Mouse (Mus musculus) left cerebral cortex, postnatal 36 days (tissue): ENCODE results near the gene Polrmt. TPM values are rescaled to one million over a fixed set of nuclear protein-coding genes. Genes with fewer than 3 reads are reported as not detected.

Experiments used
- DNase-seq, 2 experiments: peaks; one replicate each; pipeline ENCODE4 v3.0.0; 2021 to 2022; ENCODE audit warnings: low spot score in 2 of 2, mixed read lengths in 1 of 2
- intact Hi-C: fragments of 180-260 bp; cut with DNase I; formaldehyde crosslinking; loops from one replicate; pipeline ENCODE4 v1.15.1; 2025
- total RNA-seq, 2 experiments: library from RNA; stranded (reverse); gene quantifications; 2 replicates each; pipeline ENCODE4 v1.2.3; 2021

The Polrmt gene
- total RNA-seq, 2 experiments from 2014 or later, result 44.9 to 49.7 TPM

DNA sequence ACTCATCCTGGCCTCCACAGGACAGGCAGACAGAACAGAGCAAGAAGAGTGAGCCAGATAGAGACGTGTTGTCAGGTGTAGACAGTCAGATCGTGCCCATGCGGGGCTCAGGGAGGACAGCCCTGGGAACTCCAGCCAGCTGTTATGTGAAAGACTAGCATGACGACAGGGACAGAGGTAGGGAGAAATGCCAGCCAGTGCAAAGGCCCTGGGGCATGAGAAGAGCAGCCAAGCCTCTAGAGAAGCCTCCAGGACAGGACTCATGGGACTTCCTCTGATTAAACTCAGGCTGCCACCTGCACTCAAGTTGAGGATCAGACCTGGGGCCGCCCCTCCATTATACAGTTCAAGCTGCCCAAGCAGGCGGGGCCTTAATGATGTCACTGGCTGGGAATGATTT lies 2.1 kb upstream of the Polrmt start:
- DNase-seq, result no peak
- intact Hi-C loops, result no loop called here

DNA sequence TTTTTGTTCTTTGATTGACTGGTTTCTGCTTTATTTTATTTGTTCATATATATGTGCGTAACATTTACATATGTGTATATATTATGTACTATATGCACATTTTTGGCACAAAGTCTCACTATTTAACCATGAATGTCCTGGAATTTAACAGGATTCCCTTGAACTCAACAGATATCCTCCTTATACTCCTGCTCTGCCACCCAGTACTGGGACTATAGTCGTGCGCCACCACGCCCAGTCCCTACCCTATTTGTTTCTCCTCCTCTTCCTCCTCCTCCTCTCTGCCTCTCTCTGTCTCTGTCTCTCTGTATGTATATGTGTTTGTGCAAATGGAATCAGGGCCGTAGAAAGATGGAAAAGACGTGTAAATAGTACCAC lies 382 bp upstream of the Polrmt start:
- intact Hi-C loops, result no loop called here

DNA sequence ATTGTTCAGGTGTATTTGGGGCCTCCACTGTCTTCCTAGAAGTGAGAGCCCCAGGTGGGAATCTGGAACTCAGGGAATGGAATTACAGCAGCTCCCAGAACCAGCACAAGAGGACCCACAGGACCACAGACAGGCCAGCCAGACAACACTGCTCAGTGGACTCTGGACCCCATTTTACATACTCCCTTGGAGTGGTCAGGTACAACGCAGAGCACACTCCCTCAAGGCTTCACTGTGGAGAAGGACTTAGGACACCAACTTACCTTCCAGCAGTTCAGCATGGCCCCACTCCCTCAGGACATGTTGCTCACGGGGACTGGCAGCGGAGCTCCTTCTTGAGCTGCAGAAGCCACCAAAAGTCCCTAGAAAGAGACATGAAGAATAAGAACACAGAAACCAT lies 970 bp downstream of the Polrmt start:
- no peak for DNase-seq
- intact Hi-C loops, result no loop called here

More for the DNA sequence above, 382 bp upstream of the Polrmt start:
- no peak for DNase-seq

DNA sequence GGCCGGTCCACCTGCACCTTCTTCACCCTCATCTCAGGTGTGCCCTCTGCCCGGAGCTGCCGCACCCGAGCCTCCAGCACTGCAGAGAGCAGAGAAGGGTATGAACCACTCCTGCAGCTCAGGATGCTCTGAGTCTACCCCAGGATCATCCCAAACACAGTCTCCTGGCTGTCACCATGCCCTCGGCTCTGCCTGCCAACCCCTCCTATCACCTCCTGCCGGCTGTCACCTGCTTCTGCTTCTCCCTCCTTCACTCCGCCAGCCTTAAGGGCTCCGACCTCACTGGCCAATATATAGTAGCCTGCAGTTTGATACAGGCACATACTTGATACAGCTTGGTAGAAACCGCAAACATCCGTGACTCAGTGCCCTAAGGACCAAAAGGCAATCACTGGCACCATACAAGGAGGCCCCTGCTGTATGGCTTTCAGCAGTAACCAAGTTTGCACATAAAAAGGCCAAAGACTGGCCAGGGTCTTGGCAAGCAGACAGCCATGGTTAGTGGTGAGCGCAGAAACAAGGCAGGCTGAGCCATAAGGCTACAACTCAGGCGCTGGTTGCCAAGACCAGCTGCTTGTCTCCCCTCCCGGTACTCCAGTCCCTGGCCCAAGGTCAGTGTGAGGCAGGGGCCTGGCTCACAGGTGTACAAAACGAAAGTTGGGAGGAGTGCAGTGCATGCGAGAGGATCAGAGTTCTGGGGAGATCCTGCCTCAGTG lies 2.6 kb downstream of the Polrmt start:
- intact Hi-C loops, result no loop called here
- no peak for DNase-seq

DNA sequence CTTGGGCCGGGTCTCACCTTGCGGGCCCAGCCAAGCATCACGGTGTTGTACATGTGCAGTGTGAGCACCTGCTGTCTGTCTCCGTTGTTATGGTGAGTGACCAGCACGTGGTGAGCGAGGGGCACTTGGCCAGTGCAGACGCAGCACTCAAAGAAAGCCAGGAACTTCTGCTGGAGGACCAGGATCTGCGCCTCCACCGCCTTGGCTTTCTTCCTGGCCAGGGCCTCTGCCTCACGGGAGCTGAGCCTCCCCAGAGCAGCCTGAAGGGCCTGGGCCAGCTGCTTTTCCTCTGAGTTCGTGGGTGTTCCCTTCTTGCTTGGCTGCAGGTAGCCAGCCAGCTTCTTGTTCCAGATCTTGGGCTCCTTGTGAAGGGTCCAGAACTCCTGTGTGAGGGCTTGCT lies 3.2 kb downstream of the Polrmt start:
- DNase-seq, result no peak

DNA sequence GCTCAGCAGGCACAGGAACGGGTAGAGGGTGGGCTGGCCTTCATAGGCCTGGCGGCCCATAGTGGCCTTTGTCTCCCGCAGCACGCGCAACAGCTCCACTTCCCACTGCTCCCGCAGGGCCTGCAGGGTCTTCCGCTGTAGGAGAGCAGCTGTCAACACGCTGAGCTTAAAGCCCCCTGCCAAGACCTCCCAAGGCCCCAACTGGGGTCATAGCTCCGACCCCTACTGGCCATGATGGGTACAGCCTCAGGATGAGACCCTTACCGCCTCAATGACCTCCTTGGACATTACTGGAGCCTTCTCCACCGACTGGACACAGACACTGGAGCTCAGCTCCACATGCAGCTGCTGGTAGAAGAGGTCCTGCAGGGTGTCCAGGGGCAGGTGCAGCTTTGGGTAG lies 5.5 kb downstream of the Polrmt start:
- intact Hi-C loops, result no loop called here
- DNase-seq, result no peak

More for the DNA sequence above, 3.2 kb downstream of the Polrmt start:
- intact Hi-C loops, result no loop called here

DNA sequence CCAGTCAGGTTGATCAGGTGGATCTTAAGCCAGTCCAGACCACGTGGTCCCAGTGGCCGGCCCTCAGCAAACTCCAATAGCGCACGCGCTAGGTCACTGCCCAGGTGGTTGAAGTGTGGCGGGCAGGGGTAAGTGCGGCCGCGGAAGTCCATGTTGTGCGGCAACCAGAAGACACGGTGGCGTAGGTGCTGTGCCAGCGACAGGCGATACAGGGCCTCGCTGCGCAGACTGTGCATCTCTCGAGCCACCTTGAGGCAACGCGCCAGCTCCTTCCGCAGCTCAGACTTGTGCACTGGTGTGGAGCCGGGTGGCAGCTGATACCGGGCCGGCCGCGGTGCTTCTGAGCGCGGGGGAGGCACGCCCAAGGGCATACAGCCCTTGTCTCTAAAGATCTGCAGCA lies 7.1 kb downstream of the Polrmt start:
- intact Hi-C loops, result no loop called here
- DNase-seq, result no peak

DNA sequence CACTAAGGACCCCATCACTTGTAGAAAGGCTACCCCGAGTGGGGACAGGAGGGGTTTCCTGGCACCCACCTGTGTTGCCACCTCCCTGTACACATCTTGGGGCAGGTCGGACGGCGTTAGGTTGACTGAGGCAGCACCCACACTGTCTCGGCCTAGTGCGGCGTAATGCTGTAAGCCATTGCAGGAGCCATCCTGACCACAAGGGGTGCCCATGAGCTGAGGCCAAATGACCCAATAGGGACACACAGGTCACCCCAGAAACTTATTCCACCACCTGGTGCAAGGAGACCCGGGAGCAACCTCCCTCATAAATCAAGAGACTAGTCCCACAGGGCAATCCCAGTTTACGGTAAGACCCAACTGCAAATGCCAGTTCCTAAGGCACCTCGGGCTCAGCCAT lies 8.1 kb downstream of the Polrmt start:
- intact Hi-C loops, result no loop called here
- DNase-seq, result no peak

DNA sequence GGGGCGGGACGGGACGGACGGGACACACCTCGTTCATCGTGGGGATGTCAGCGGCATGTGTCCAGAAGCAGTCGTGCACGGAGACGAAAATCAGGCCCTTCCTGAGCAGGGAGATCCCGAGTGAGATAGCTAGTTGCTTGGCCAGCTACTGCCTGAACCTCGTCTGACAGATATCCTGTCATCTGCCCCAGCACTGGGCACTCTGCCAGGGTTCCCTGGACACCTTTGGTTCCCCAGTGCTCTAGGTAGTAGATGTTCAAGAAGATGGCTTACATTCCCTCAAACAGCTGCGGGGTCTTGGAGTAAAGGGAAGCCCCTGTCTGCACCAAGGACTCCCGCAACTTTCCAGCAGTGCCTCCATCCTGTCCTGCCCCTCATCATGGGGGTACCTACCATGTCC lies 9.7 kb downstream of the Polrmt start:
- DNase-seq, result no peak
- intact Hi-C loops, result no loop called here

DNA sequence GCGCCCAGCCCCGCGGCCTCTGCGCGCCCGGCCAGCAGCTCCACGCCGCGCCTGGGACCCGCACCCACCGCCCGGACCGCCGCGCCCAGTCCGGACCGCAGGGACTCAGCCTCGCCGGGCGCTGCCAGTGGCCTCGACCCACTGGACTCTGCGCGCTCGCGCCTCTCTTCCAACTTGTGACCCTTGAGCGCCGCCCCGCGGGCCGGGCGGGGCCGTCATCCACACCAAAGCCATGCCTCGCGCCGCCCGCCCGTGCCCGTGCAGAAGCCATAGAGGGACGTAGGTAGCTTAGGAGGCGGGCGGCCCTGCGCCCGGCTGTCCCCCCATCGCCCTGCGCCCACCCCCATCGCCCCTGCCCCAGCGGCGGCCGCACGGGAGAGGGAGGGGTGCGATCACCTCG lies 11.0 kb downstream of the Polrmt start:
- intact Hi-C loops, result no loop called here
- DNase-seq, result no peak

DNA sequence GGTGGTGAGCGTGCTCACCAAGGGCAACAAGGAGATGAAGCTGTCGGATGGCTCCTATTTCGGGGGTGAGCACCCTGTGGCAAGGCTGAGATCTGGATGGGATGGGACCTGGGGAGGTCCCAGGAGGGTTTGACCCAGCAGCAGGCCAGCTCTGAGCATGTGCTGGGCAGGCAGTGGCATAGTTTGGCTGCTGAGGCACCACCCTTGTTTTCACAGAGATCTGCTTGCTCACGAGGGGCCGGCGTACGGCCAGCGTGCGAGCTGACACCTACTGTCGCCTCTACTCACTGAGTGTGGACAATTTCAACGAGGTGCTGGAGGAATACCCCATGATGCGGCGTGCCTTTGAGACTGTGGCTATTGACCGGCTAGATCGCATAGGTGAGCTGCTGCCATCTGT lies 12.5 kb downstream of the Polrmt start:
- DNase-seq, result no peak
- intact Hi-C loops, result no loop called here

DNA sequence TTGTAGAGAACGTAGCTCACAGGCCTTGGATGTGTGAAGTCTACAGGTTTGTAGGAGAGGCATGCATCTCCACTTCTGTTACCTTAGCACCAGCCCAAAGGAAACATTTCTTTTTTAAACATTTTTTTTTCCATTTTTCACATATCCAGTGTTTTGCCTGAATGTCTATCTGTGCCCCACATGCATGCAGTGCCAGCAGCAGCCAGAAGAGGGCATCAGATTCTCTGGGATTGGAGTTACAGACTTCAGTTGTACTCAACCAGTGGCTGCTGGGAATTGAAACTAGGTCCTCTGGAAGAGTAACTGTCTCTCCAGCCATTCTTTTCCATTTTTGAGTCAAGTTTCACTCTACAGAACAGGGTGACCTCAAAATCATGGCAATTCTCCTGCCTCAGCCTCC lies 13.9 kb downstream of the Polrmt start:
- intact Hi-C loops, result no loop called here
- no peak for DNase-seq

DNA sequence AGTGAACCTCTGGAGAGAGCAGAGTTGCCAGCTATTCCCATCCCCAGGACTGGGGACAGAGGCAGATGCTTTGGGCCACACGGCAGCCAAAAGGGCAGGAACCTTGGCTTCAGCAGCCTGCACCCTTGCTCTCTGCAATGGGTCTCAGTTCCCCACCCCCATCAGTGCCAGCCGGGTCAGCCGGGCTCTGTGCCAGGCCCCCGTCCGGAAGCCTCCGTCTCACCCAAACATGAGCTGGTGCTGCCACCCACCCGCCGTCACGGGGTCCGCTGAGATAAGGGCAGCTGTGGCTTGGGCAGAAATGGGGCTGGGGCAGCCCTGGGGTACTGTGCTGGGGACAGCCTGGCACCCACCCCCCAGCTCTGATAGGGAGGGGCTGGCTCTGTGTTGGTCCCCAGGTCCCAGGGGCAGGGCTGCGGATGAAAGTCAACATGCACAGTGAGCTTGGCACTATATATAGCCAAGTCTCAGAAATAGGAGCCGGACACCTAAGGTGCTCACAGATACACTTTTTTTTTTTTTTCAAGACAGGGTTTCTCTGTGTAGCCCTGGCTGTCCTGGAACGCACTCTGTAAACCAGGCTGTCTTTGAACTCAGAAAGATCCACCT lies 16.9 kb downstream of the Polrmt start:
- peak in 1 of 2 experiments; percentile 50 for DNase-seq
- intact Hi-C loops, result no loop called here

DNA sequence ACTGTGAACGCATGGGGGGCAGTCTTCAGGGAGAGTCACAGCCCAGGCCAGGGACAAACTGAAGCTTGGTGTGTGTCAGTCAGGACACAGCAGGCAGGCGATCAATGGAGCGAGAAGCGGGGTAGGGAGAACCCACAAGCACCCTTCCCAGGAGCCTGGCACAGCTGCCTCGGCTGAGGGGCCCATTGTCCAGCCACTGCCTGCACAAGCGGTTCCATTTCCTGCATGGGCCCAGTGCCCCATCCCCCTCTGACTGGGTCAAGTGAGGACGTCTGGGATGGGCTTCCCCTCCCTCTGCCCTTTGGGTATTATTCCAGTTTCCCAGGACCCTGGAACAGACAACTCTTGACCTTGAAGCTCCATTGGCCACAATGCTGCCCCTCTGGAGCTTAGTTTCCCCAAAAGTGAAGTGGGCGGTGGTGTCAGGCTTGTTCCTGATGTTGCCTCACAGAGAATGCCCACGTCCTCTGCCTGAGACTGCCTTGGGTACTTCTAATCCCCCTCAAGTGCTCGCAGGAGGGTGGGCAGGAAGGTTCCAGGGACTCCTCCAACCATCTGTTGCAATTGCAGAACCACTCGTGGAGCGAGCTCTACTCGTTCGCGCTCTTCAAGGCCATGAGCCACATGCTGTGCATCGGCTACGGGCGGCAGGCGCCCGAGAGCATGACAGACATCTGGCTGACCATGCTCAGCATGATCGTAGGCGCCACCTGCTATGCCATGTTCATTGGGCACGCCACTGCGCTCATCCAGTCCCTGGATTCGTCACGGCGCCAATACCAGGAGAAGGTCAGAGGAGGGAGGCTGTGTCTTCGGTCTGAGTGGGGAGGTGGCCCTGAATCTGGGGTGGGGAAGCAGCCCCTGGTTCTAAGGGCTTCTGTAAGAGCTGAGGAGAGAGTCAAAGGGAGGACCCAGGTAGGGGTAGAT lies 17.8 kb downstream of the Polrmt start:
- peak; percentile 59 to 72 for DNase-seq
- intact Hi-C loops, result no loop called here

DNA sequence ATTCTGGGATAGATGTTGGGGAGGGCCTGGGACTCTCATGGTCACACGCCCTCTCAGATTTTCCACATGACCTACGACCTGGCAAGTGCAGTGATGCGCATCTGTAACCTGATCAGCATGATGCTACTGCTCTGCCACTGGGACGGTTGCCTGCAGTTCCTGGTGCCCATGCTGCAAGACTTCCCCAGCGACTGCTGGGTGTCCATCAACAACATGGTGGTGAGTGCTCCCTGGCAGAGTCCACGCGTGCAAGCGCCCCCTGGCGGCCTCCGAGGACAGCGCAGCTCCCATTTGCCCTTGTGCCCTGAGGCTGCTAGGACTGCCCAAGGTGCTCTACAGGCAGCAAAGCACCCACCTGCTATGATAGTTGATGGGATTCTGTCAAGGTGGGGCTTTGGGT lies 20.3 kb downstream of the Polrmt start:
- DNase-seq, result no peak
- intact Hi-C loops, result no loop called here

DNA sequence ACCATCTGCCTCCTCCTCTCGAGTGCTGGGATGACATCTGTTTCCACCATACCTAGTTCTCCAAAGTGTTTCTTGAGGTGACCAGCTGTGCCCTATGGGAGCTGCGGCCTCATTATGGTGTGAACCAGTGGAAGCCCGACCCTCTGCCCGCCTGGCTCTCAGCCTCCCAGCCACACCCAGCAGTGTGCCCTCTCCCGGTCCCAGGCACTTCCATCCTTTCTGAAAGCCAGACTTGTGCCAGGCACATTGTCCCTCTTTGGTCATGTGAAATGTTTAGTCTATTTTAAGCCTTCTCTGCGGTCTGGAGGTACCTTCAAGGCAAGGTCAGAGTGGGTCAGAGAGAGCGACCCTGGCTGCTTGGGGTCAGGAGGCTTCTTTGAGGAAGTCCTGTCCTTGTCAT lies 22.7 kb downstream of the Polrmt start:
- intact Hi-C loops, result no loop called here
- no peak for DNase-seq

DNA sequence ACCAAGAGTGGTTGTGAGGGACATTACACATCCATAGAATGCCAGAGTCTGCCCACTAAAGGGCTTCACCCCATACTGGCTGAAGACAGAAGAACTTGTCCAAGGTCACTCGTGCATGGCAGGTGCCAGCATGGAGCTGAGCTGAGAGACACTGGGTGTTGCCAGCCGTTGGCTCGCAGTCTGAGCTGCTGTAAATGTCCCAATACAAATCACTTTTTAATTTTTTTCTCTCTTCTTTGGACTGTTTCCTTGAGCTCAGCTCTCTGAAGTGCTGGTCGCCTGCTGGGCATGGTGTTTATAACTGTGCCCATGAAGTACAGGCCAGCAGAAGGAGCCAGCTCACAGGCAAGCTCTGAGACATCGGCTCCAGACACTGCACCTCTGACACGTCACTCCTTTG lies 23.3 kb downstream of the Polrmt start:
- no peak for DNase-seq
- intact Hi-C loops, result no loop called here

DNA sequence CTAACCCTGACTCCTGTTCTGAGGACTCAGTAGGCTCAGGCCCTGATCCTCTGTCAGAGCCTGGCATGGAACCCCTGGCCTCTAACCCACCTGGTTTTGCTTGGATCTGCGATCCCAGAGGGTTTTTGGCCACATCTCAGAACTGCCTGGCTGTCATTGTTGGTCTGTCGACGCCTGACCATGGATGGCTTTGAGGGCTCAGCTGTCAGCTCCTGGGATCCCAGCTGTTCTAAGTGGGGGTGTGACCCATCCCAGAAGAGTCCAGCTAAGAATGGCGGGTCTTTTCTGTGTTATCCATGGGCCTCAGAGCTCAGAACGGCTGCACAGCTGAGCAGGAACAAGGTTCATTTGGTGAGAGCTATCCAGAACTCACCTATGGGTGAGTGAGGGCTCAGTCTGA lies 25.3 kb downstream of the Polrmt start:
- DNase-seq, result no peak
- intact Hi-C loops, result no loop called here

DNA sequence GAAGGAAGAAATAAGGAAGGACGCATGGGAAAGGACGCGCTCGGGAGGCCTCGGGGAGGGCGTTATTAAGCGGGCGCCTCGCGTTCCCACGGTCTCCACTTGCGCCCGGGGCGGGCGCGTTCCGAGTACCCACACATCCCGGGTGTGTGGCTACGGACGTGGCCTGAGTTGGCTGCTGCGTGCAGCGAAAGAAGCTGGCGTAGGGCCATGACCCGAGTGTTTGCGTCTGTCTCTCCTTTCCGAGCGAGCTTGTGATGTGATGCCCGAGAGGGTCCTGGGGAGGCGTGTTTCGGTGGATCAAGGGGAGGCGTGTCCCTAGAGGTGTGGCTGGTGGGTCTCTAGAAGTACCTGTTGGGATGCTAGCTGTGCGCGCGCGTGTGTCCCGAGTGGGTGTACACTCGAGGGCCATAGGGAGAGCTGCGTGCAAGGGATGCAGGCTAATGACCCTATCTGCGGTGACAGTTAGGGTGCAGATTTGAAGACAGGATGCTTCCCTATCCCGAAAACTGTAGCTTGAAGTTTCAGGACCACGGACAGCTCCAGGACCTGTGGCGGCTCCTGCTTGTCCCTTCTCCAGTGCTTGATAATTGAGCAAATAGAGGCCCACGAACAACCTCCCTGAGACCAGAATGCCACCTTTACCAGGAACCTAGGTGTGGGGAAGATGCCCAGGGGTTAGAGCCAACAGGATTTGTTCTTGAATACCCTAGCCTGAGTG lies 28.6 kb downstream of the Polrmt start:
- no peak for DNase-seq
- intact Hi-C loops, result no loop called here

DNA sequence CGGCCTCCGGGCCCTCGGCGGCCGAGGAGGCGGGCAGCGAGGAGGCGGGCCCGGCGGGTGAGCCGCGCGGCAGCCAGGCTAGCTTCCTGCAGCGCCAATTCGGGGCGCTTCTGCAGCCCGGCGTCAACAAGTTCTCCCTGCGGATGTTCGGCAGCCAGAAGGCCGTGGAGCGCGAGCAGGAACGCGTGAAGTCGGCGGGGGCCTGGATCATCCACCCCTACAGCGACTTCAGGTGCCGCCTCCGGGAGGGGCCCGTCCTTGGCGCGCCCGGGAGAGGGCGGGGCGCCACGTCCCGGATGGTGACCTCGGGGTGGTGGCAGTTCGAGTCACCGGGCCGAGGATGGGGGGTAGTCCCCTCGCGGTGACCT lies 29.4 kb downstream of the Polrmt start:
- peak; percentile 64 to 75 for DNase-seq
- intact Hi-C loops, result no loop called here
